Mouse (Mus musculus) hindbrain, embryonic 11.5 days (tissue): Measurements from ENCODE around the gene Akna. TPM values are rescaled to one million over a fixed set of nuclear protein-coding genes. Genes with fewer than 3 reads are reported as not detected.
A peak's percentile ranks its signal among the peaks of the same experiment; 100 is the strongest.

ENCODE experiments used
- ATAC-seq: fragments of 200-750 bp; cut with Nextera tagmentation; 2 replicates; pipeline ENCODE4 v1.8.0; 2017; ENCODE audit warnings: mild to moderate bottlenecking, moderate TSS enrichment, moderate library complexity; ENCODE audit not compliant: low FRiP score
- DNase-seq: peaks from one replicate; pipeline ENCODE4 v3.0.0-alpha.2; 2015; ENCODE audit warnings: low spot score
- H3K27ac ChIP-seq: fragments of 300-500 bp; sonication (generic); 2 replicates; pipeline ENCODE4 v1.5.1; 2014; ENCODE audit warnings: mild to moderate bottlenecking, low read depth, low read length
- H3K27me3 ChIP-seq: fragments of 300-500 bp; sonication (generic); 2 replicates; pipeline ENCODE4 v1.6.1; 2014; ENCODE audit warnings: mild to moderate bottlenecking, low read length, moderate library complexity, mixed read lengths; ENCODE audit not compliant: control insufficient read depth, insufficient read depth
- H3K36me3 ChIP-seq: fragments of 300-500 bp; sonication (generic); 2 replicates; pipeline ENCODE4 v1.6.1; 2014; ENCODE audit warnings: mild to moderate bottlenecking, low read length, moderate library complexity, mixed read lengths; ENCODE audit not compliant: control insufficient read depth, insufficient read depth
- H3K4me1 ChIP-seq: fragments of 300-500 bp; sonication (generic); replicated peaks from 2 replicates; pipeline ENCODE4 v1.6.1; 2014; ENCODE audit warnings: low read length, mixed read lengths; ENCODE audit not compliant: control insufficient read depth, insufficient read depth
- H3K4me2 ChIP-seq: fragments of 300-500 bp; sonication (generic); replicated peaks from 2 replicates; pipeline ENCODE4 v1.6.1; 2014; ENCODE audit warnings: mild to moderate bottlenecking, low read depth, low read length
- H3K4me3 ChIP-seq: fragments of 300-500 bp; sonication (generic); 2 replicates; pipeline ENCODE4 v1.5.1; 2014; ENCODE audit warnings: low read depth, low read length
- H3K9ac ChIP-seq: fragments of 300-500 bp; sonication (generic); 2 replicates; pipeline ENCODE4 v1.6.1; 2014; ENCODE audit warnings: low read depth, low read length
- H3K9me3 ChIP-seq: fragments of 300-500 bp; sonication (generic); 2 replicates; pipeline ENCODE4 v1.6.1; 2016; ENCODE audit warnings: low read length; ENCODE audit not compliant: control insufficient read depth
- WGBS: fragments of 180-500 bp; shearing (Covaris S2); extraction: QIAGEN DNeasy Blood & Tissue Kit; methylation state at CpG from one replicate; pipeline ENCODE4 v1.1.7; 2014; 5-methylcytosine and 5-hydroxymethylcytosine counted together
- polyA plus RNA-seq: library from polyadenylated mRNA; unstranded; fragments of >200 nt; fragmentation: Nextera tagmentation; extraction: Ambion mirVana; gene quantifications from 2 replicates; pipeline ENCODE4 v1.2.1, GENCODE M21; 2014

The Akna gene
- polyA plus RNA-seq, 1 experiment from 2014 or later: 5.7 TPM

DNA sequence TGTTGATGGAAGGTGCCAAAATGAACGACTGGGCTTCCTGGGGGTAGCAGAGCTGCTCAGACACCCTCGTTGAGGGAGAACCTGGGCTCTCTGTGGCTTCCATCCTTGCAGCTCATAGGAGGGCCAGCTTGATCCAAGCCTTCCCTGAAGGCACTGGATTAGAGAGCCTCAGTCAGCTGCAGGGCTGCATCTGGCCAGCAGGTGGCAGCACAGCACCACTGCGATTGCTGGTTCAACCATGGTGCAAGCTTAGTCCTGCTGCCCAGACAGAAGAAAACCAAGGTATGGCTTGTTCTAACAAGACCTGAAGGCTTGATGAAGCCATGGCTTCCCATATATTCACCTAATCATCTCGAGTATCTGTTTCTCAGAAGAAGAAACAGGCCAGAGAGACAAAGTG lies 34.6 kb downstream of the Akna start:
- Histone ChIP-seq H3K4me3 (no peak overlapping the region), H3K4me2 (no peak overlapping the region), H3K27me3 (no peaks in the 10 kb centered on the region), H3K4me1 (no peaks in the 10 kb centered on the region), H3K9ac (no peak overlapping the region), H3K9me3 (no peaks in the 10 kb centered on the region), H3K27ac (no peak overlapping the region), H3K36me3 (no peaks in the 10 kb centered on the region)
- peak; percentile 38 for ATAC-seq
- peak; percentile 90 for DNase-seq
- WGBS: 13% methylated on average over 4 of the region's 4 CpGs

- no peak within 1 kb of the TSS for H3K9ac ChIP-seq
- 91% methylated on average over 5 of the region's 5 CpGs for WGBS
- DNase-seq (no peak), ATAC-seq (no peak)
- no peaks in the 10 kb centered on the region for H3K9me3 ChIP-seq
- no peak within 1 kb of the TSS for H3K4me3 ChIP-seq
- H3K36me3 ChIP-seq: no peaks in the 10 kb centered on the region
- no peak within 1 kb of the TSS for H3K27ac ChIP-seq
- H3K4me1 ChIP-seq: no peaks in the 10 kb centered on the region
- H3K4me2 ChIP-seq: no peak within 1 kb of the TSS
- H3K27me3 ChIP-seq: no peaks in the 10 kb centered on the region
Measured at GRCm38 (mm10) chr4:63362150-63362549, 41.0 kb downstream of the Akna start, which contains the start of gene Orm2. Orm2 (plus strand) TSS chr4:63362449.

DNA sequence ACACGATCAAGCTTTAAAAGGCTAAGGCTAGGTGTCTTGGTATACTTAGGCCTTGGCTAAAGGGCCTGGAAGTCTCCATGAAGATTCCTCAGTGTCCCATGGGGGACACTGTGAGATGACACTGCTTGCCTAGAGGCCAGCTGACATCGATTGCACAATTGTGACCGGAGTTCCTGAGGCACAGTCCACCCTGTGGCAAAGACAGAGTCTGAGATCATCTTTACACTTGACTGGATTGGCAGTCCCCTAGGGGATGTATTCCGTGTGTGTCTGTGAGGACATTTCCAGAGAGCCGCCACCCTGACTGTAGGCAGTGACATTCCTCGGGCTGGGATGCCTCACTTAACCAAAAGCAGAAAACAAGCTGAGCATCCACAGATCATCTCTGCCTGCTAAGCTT lies 43.3 kb downstream of the Akna start:
- no peak for DNase-seq

DNA sequence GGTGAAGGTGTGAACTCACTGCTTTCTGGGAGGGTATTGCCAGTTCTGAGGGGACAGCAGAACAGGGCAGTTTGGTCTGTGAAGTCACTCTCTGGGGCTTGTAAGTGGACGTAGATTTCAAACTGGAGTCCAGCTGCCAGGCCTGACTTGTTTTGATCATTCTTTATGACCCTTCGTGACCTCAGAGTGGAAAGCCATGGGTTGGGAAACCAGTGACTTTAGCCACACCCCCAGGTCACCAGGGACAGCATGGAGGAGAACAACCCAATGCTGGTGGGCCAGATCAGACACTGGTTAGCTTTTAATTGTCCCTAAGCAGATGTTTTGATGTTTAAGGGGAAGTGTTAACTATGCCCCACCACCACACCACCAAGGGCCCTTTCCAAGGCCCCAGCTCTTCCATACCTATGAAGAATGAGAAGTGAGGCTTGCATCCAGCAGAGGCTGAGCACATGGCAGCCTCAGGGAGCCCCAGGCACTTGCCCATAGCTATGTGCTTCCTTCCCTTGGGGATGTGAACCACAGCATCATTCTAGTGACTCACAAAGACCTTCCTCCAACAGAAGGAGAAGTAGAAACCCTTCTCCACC lies 46.1 kb downstream of the Akna start:
- Histone ChIP-seq H3K9ac (no peak overlapping the region), H3K9me3 (no peaks in the 10 kb centered on the region), H3K27ac (no peak overlapping the region), H3K27me3 (no peaks in the 10 kb centered on the region), H3K4me1 (no peaks in the 10 kb centered on the region), H3K36me3 (no peaks in the 10 kb centered on the region), H3K4me2 (no peak overlapping the region), H3K4me3 (no peak overlapping the region)
- no peak for ATAC-seq
- 55% methylated on average over 2 of the region's 2 CpGs for WGBS
- no peak for DNase-seq

More for the DNA sequence above, 43.3 kb downstream of the Akna start:
- H3K9me3 ChIP-seq: no peaks in the 10 kb centered on the region
- H3K9ac ChIP-seq: no peak overlapping the region
- no peaks in the 10 kb centered on the region for H3K27me3 ChIP-seq
- H3K4me2 ChIP-seq: no peak overlapping the region
- no peak overlapping the region for H3K4me3 ChIP-seq
- no peaks in the 10 kb centered on the region for H3K4me1 ChIP-seq
- H3K27ac ChIP-seq: no peak overlapping the region
- 77% methylated on average over 6 of the region's 6 CpGs for WGBS
- no peaks in the 10 kb centered on the region for H3K36me3 ChIP-seq
- peak; percentile 36; the same call in 1 of the 2 replicates for ATAC-seq

- no peaks in the 10 kb centered on the region for H3K27me3 ChIP-seq
- no peak within 1 kb of the TSS for H3K4me2 ChIP-seq
- ATAC-seq (no peak), DNase-seq (no peak)
- H3K4me1 ChIP-seq: no peaks in the 10 kb centered on the region
- no peaks in the 10 kb centered on the region for H3K9me3 ChIP-seq
- WGBS: 79% methylated on average over 4 of the region's 4 CpGs
- no peaks in the 10 kb centered on the region for H3K36me3 ChIP-seq
- no peak within 1 kb of the TSS for H3K4me3 ChIP-seq
- no peak within 1 kb of the TSS for H3K9ac ChIP-seq
- no peak within 1 kb of the TSS for H3K27ac ChIP-seq
Measured at GRCm38 (mm10) chr4:63355877-63356665, 47.1 kb downstream of the Akna start, which contains the start of gene Orm3. Orm3 (plus strand) TSS chr4:63356162.

DNA sequence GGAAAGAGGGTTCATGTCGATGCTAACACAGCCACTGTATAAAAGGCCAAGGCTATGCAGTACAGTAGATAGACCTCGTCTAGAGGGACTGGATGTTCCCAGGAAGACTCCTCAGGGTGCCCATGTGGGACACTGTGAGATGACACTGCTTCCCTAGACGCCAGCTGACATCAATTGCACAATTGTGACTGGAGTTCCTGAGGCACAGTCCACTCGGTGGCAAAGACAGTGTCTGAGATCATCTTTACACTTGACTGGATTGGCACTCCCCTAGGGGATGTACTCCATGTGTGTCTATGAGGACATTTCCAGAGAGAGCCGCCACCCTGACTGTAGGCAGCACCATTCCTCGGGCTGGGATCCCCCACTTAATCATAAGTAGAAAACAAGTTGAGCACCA lies 54.6 kb downstream of the Akna start:
- no peak overlapping the region for H3K4me3 ChIP-seq
- no peaks in the 10 kb centered on the region for H3K4me1 ChIP-seq
- H3K4me2 ChIP-seq: no peak overlapping the region
- no peak for DNase-seq
- no peaks in the 10 kb centered on the region for H3K36me3 ChIP-seq
- no peak for ATAC-seq
- no peaks in the 10 kb centered on the region for H3K27me3 ChIP-seq
- H3K9me3 ChIP-seq: no peaks in the 10 kb centered on the region
- H3K27ac ChIP-seq: no peak overlapping the region
- H3K9ac ChIP-seq: no peak overlapping the region
- 72% methylated on average over 6 of the region's 6 CpGs for WGBS

- no peak overlapping the region for H3K9ac ChIP-seq
- no peaks in the 10 kb centered on the region for H3K4me1 ChIP-seq
- H3K4me2 ChIP-seq: no peak overlapping the region
- H3K27me3 ChIP-seq: no peaks in the 10 kb centered on the region
- no peaks in the 10 kb centered on the region for H3K9me3 ChIP-seq
- 86% methylated on average over 4 of the region's 4 CpGs for WGBS
- DNase-seq: no peak
- H3K4me3 ChIP-seq: no peak overlapping the region
- H3K27ac ChIP-seq: no peak overlapping the region
- H3K36me3 ChIP-seq: no peaks in the 10 kb centered on the region
- no peak for ATAC-seq
Measured at GRCm38 (mm10) chr4:63346659-63347058, 56.5 kb downstream of the Akna start.

GRCm38 (mm10) chr4:63345261-63345660 lies 57.9 kb downstream of the Akna start:
- no peak overlapping the region for H3K9ac ChIP-seq
- no peak for ATAC-seq
- no peak for DNase-seq
- no peak overlapping the region for H3K4me2 ChIP-seq
- no peaks in the 10 kb centered on the region for H3K4me1 ChIP-seq
- no peaks in the 10 kb centered on the region for H3K9me3 ChIP-seq
- H3K4me3 ChIP-seq: no peak overlapping the region
- H3K27me3 ChIP-seq: no peaks in the 10 kb centered on the region
- H3K27ac ChIP-seq: no peak overlapping the region
- H3K36me3 ChIP-seq: no peaks in the 10 kb centered on the region

GRCm38 (mm10) chr4:63344295-63344694 lies 58.9 kb downstream of the Akna start, which contains the start of gene Orm1:
Orm1 (plus strand) TSS chr4:63344560.
- no peak for ATAC-seq
- 89% methylated on average over 8 of the region's 8 CpGs for whole genome bisulfite sequencing
- H3K27ac ChIP-seq: no peak within 1 kb of the TSS

More at GRCm38 (mm10) chr4:63344295-63344694, 58.9 kb downstream of the Akna start, which contains the start of gene Orm1:
- no peaks in the 10 kb centered on the region for H3K27me3 ChIP-seq
- DNase-seq: no peak
- H3K9me3 ChIP-seq: no peaks in the 10 kb centered on the region
- no peaks in the 10 kb centered on the region for H3K36me3 ChIP-seq
- no peak within 1 kb of the TSS for H3K4me2 ChIP-seq
- no peaks in the 10 kb centered on the region for H3K4me1 ChIP-seq
- H3K4me3 ChIP-seq: no peak within 1 kb of the TSS
- no peak within 1 kb of the TSS for H3K9ac ChIP-seq
